Mouse (Mus musculus) lung, postnatal 25 days (tissue): ENCODE data around the gene Gpc5.
A peak's percentile ranks its signal among the peaks of the same experiment; 100 is the strongest.
"Not testable (repeated sequence)": the region's sequence is repeated elsewhere in the genome, so short reads cannot be mapped to it uniquely, and the experiment has no call there.

ENCODE experiments used
- DNase-seq: peaks from one replicate; pipeline ENCODE4 v3.0.0; 2022; ENCODE audit warnings: low spot score

Gene Gpc5

GRCm38 (mm10) chr14:115092081-115092480, at the start of gene Gpc5:
Gene Gpc5 (plus strand): TSS chr14:115092215.
- peak; percentile 88 for DNase-seq

GRCm38 (mm10) chr14:115042660-115043059, 49.4 kb upstream of the Gpc5 start:
- peak; percentile 17 for DNase-seq

DNA sequence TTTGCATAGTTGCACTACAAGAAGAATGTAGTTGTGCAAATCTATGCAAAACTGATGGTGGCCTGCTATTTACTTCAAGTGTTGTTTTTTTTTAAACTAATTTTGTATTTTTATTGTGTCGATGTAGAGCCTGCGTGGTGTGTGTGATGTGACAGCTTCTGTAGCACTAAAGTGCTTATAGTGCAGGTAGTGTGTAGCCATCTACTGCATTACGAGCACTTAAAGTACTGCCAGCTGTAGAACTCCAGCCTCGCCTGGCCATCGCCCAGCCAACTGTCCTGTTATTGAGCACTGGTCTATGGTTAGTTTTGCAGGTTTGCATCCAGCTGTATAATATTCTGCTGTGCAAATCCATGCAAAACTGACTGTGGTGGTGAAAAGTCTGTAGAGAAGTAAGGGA, 48.0 kb upstream of the Gpc5 start:
- no peak for DNase-seq

DNA sequence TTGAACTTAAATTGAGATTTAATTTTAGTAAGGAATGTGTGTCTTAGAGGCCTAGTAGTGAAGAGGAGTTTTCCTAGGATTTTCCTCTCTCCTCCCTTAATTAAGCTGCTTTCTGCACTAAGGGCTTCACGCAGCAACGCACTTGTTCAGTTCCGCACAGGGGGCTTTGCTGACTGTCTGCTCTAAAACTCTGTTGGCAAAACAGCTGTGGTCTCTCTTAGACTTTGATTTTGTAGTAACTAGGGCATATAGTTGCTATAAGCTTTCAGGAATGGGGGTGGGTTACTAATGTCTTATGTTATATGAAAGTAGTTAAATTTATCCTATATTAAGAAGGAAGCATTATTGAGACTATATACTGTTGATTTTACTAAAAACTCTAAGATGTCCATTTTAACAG, 46.3 kb upstream of the Gpc5 start:
- no peak for DNase-seq

DNA sequence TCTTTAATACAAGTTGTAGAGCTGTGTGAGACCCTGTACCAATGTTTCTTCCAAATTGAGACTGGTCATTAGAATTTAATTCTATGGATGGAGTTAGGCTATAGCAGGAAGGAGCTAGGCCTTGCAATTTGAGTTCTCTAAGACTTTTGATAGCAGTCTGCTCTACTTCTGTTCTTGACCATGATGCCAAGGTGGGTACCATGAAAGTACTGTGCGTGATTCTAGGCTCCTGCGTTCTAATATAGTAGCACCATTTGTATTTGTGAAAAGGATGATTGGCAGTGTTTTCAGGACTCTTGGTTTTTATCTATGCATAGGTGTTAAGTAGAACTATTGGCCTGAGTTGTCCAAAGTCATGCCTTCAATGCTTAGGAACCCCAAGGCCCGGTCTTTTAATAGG, 44.7 kb upstream of the Gpc5 start:
- DNase-seq = no peak

DNA sequence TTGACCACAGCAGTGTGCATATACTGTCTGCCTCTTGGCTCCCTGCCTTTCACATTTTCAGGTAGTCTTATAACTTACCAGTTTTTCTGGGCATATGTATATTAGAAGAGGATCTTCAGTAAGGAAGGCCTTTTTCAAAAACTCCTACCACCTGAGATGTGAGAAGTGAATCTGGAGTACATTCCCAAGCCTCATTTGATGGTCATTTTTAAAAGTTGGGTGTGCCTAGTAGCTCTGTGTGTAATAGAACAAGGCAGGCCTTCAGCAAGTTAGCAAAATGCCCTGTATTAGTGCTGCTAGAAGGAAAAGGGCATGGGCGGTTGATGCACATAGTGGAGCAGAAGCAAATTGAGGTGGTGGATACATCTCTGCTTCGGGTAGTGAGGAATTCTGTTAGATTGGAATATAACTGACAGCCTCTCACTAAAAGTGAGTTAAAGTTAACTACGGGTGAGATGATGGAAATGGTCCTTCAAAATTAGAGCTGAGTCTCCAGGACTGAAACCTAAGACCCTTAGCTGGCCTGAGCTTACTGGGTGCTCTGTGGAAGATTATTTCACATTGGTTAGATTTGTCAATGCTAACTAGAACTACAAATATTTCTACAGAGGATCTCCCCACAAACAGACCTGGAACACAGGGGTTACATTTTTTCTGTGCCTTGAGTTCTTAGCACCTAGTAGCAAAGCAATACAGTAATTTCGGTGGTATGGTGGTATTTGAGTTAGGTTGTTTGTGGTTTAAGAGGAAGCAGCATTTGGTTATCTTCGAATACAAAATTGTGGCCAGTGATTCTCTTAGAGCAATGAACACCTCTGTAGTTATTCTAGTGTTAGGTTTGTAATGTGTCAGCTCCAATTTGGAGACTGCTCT, 43.8 kb upstream of the Gpc5 start:
- no peak for DNase-seq

- no peak for DNase-seq
Measured at GRCm38 (mm10) chr14:115048863-115049566, 43.0 kb upstream of the Gpc5 start.

DNA sequence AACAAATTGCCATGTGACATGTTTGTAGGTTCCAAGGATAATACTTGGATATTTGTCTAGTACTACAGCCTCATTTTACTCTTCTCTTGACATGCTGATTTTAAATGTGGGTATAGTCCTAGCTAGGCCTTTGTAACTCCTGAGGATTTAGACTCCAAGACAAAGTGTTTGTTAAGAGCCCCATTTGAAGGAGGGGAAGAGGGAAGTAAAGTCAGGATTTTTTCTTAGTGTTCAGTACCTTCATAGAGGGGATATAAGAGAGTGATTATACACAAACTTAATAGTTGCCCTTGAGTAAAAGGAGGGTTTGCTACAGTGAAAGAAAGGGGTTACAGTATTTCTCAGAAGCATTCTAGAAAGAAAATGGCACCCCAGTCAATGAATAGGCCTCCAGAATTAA, 42.2 kb upstream of the Gpc5 start:
- no peak for DNase-seq

- no peak for DNase-seq
Measured at GRCm38 (mm10) chr14:115051106-115051760, 40.8 kb upstream of the Gpc5 start.

- DNase-seq = no peak
Measured at GRCm38 (mm10) chr14:115052371-115052770, 39.6 kb upstream of the Gpc5 start.

DNA sequence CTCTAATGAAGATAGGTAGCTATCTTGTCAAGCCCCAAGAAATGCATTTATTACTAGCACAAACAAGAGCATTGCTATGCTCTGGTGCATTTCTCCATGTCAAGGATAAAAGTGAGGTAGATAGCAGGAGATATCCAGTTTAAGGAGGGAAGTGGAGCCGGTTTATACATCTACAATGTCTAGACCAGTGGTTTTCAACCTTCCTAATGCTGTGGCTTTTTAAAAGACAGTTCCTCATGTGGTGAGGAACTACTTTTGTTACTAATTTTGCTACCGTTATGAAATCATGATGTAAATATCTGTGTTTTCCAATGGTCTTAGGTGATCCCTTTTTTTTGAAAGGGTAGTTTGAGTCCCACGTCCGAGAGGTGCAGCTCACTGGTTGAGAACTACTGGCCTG, 37.8 kb upstream of the Gpc5 start:
- DNase-seq = no peak

GRCm38 (mm10) chr14:115057524-115057923, 34.5 kb upstream of the Gpc5 start:
- no peak for DNase-seq

DNA sequence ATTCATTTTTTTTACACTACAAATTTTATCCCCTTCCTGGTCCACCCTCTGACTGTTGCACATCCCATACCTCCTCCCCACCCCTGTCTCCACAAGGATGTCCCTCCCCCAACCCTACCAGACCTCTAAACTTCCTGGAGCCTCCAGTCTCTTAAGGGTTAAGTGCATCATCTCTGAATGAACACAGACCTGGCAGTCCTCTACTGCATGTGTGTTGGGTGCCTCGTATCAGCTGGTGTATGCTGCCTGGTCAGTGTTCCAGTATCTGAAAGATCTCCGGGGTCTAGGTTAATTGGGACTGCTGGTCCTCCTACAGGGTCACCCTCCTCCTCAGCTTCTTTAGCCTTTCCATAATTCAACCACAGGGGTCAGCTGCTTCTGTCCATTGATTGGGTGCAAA, 25.9 kb upstream of the Gpc5 start:
- not testable (repeated sequence) for DNase-seq

- DNase-seq = no peak
Measured at GRCm38 (mm10) chr14:115070534-115070933, 21.5 kb upstream of the Gpc5 start.

GRCm38 (mm10) chr14:115077340-115077739, 14.7 kb upstream of the Gpc5 start:
- DNase-seq = no peak

DNA sequence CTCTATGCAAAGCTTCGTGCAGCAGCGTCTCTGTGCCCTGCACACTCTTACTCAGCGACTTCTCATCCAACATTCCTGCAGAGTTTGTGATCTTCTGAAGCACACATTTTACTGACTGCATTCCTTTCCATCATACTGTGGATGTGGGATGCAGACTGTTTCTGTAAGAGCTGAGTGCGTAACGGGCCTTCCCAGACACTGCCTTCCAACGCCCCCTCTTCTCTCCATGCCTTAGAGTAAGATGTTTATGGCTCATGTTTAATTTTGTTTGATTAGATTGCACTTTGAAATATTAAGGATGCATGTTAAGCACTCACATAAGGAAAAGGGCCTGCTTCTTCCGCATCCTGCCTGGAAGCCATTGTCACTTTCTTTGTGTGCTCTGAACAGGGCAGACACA, 14.0 kb upstream of the Gpc5 start:
- no peak for DNase-seq

DNA sequence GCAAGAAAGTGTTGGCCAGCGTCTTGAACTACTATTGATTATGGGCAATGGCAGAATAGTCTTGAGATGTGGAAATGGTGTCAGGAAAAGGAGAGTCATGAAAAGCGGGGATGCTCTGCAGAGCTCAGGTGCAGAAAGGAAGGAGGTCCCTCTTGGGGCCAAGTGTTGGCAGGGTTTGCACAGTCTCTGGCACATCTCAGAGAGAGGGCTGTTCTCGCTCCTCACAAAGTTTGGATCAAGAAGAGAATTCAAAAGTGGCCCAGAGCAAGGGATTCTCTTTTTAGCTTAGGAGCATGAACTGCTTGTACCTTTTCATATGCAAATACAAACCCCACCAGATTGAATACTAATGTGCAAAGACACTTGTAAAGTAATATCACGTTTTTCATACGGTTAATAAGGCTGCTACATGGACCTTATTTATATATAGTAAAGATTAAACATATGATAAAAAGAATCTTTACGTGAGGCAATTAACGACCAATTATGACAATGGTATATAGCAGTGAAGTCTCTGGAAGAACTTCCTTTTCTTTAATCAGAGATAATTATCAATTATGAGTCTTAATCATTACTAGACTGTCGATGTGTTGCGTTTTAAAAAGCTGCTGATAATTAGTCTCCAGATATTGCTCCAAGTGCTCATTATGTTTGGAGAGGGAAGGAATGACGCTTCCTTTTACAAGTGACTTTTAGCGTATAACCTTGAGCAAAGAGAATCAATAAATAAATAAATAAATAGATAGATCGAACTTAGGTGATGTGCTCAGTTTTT, 10.1 kb upstream of the Gpc5 start:
- no peak for DNase-seq

DNA sequence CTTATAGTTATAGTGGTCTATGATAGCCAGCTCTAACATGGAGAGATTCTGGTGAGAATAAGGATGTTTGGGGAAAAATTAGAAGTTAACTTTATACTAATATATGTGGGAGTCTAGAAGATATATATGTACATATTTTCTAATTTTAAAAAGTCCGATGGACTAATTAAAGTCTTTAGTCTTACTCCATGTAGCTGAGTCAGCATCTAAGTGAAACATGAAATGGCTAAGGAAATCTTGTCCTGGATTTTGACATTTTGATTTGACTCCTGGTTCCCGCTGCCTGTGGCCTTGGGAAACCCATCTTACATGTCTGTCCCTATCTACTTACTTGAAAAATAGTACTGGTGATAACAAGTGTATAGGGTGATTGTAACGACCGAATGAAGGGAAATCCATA, 1.5 kb upstream of the Gpc5 start:
- no peak for DNase-seq

GRCm38 (mm10) chr14:115092510-115092909, 495 bp downstream of the Gpc5 start:
- no peak for DNase-seq

- no peak for DNase-seq
Measured at GRCm38 (mm10) chr14:115092952-115093351, 937 bp downstream of the Gpc5 start.

DNA sequence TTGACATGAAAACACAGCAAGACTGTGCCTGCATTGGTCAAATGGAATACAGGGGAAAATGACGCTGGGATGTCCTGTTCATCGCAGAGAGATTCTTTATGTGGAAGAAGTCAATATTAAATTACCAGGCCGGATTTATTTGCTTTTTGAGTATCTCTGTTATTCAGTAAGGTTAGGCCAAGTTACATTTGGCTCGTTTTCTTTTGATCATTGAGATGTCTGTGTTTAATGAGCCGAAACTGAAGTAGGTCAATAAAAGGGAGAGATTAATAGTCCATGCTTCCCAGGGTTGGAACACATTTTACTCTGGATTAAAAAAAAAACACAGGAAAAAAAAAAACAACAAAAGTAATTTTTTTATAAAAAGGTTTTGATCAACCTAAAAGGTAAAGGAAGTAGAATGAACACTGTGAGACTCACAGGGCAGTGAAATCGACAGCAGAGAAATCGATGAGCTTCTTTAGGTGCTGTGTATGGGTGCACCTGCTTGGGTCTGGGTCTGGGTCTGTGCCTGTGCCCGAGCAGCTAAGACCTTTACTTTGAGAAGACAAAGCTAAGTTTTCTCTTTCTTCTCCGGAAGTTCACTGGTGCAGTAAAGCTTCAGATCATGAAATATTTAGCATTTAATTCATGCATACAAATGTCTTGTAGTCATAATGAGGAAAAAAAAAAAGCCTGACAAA, 8.7 kb downstream of the Gpc5 start:
- no peak for DNase-seq

DNA sequence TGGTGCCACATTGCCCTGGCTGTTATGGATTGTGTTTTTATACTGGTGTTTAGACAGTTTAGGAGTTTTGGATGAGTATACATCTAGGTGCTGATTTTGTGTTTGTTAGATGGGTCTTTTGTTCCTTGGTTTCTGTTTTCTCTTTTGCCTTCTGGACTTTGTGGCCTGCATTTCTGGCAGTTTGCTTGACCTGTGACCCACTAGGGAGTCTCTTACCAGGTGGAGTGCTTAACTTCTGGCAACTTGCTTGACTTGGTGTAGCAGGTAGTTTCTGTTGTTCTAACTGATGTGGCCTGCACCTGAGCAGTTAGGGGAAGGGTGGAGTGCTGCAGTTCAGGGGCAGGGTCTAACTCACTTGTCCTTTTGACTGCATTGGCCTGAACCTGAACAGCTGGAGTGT, 14.3 kb downstream of the Gpc5 start:
- no peak for DNase-seq
